Mouse (Mus musculus) urinary bladder, postnatal 4 days (tissue): Measurements from ENCODE around the gene Pi4kb.
"Not testable (repeated sequence)": the region's sequence is repeated elsewhere in the genome, so short reads cannot be mapped to it uniquely, and the experiment has no call there.

Source experiments
- DNase-seq, 2 experiments: peaks; one replicate each; pipeline ENCODE4 v3.0.0; 2021 to 2022; ENCODE audit warnings: low spot score in 2 of 2

Gene Pi4kb

GRCm38 (mm10) chr3:94974528-94975422, at the start of gene Pi4kb:
Pi4kb (plus strand) TSS chr3:94974731.
- DNase-seq, result peak; percentile 76 to 79

- DNase-seq, result not testable (repeated sequence)
Observed at GRCm38 (mm10) chr3:94926301-94926736, 48.2 kb upstream of the Pi4kb start.

- not testable (repeated sequence) for DNase-seq
Observed at GRCm38 (mm10) chr3:94928979-94929378, 45.6 kb upstream of the Pi4kb start.

DNA sequence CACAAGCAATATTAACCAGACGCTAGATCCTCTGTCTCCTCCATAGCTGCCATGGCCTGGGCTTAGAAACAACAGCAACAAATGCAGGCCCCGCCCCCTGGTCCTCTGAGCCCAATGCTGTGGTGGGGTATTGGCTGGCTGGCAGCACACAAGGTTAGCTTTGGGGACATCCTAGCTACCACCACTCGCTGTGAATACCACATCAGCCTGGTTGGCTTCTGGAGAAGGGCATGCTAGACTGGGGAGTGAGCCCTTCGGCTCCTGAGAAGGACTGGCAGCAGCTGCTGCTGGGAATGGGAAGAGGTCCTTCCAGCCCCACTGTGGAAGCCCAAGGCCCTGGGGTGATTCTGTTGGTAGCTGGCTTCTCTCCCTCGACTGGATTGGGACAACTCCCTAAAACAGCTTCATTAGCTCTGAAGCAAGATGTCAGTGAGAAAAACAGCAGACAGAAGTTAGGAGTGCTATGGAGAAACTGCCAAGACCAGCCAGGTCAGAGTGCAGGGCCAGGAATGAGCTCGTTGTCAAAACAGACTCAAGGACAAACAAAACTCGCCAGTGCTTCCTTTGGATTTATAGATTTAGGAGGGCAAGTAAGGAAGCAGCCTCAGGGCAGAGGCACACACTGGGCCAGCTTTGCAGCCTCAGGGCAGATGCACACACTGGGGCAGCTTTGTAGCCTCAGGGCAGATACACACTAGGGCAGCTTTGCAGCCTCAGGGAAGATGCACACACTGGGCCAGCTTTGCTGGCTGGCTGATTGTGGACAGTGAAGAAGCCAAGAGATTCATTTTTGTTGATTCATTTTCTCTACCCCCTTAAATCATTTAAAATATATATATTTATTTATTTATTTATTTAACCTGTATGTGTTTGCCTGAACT, 43.9 kb upstream of the Pi4kb start:
- peak in 1 of 2 experiments; percentile 44 for DNase-seq

- not testable (repeated sequence) for DNase-seq
Observed at GRCm38 (mm10) chr3:94931427-94932082, 43.0 kb upstream of the Pi4kb start.

DNA sequence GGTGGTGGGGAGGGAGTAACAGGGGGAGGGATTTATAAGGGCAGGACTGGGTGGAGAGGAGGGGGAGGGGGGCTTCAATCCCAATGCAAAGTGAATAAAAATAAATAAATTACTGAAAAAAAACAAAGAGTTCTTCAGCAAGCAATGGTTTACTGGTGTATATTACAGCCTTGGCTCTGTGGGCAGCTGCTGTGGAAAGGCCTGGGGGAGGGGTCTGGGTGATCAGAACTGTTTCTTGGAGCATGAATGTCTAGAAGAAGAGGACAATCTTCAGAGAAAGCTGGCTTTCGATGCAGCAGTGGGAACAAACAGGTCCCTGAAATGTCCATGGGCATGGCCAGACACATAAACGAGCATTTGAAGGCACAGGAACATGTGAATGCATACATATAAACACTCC, 42.3 kb upstream of the Pi4kb start:
- not testable (repeated sequence) for DNase-seq

GRCm38 (mm10) chr3:94932809-94933564, 41.5 kb upstream of the Pi4kb start, which contains the start of gene Selenbp1:
Selenbp1 (plus strand) TSS chr3:94933056.
- peak; percentile 85 to 86 for DNase-seq

DNA sequence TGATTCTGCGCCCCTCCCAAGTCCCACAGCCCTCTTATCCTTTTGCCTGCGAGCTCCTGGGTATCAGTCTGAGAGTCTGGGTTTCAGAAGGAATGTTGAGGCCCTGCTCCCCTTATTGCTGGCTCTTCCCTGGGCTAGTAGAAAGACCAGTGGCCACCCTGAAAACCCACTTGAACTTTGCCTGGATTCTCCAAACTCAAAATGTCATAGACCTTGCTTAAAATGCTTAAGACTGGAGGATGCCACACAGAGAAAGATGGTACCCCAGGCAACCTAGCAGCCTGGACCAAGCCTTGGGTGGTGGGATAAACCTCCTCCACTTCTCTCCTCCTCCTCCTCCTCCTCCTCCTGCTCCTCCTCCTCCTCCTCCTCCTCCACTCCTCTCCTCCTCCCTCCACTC, 40.9 kb upstream of the Pi4kb start:
- not testable (repeated sequence) for DNase-seq

DNA sequence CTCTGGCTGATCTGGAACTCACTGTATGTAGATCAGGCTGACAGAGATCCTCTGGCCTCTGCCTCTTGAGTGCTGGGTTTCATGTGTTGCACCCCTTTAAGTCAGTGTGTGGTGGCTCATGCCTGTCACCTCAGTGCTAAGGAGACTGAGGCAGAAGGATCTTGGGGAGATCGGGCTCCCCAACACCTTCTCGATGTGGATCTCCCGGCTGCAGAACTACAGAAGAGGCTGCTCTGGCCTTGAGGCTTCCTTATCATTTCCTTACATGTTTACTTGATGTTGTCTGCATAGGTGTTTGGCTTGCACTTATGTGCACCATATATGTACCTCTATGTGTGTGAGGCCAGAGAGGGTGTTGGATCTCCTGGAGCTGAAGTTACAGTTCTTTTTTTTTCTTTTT, 40.0 kb upstream of the Pi4kb start:
- DNase-seq, result not testable (repeated sequence)

DNA sequence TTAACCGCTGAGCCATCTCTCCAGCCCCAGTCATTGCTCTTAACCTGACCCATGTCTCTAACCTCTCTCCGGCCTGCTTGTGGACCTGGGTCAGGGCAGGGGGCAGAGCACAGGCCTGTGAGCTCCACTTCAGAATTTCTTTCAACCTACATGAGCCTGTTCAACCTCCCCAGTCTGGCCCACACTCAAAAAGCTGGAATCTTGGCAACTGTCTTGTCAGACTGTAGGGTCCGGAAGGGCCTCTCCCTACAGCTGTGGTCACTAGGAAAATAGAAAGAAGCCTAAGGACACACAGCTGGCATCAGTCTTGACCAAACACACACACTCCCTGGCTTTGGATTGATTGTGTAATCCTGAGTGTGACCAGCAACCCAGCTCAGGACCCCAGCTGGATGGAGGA, 39.2 kb upstream of the Pi4kb start:
- peak; percentile 71 to 73 for DNase-seq

DNA sequence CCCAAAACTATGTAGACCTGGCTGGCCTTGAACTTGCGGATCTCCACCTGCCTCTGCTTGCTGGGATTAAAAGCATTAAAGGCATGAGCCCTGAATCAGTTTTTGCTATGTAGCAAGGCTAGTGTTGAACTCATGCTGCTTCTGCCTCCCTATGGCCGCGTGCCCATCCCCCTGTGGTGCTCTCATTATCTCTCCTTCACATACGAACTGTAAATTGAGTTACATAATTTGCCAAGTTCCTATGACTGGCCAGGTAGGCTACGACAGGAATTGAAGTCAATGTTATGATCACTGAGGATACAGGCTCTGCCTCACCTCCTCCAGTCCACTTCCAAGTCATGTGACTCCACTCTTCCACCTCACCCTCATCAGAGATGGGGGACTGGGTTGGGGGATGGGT, 38.4 kb upstream of the Pi4kb start:
- DNase-seq, result not testable (repeated sequence)

DNA sequence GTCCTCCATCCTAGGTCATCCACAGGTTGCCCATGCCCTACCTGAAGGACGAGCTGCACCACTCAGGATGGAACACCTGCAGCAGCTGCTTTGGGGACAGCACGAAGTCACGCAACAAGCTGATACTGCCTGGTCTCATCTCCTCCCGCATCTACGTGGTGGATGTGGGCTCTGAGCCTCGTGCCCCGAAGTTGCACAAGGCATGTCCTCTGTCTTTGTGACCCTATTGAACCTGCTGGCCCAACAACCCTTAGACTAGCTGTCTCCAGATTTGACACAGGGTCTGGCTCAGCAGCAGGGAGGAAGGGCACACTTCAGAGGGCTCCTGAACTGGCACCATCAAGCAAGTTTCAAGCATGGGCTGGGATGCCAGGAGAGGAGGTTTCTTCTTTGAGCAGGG, 37.3 kb upstream of the Pi4kb start:
- DNase-seq, result not testable (repeated sequence)

DNA sequence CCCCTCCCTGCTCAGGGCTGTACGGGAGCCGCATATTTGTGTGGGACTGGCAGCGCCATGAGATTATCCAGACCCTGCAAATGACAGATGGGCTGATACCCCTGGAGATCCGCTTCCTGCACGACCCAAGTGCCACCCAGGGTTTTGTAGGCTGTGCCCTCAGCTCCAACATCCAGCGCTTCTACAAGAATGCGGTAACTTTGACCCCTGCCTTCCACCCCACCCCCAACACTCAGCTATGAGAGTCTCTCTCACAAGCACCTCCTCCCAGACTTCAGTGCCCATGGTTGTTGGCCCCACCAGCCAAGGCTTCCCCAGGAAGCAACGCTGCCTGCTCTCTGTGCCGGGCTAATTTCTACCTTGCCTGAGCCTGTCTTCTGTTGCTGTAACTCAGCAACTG, 34.5 kb upstream of the Pi4kb start:
- DNase-seq, result not testable (repeated sequence)

DNA sequence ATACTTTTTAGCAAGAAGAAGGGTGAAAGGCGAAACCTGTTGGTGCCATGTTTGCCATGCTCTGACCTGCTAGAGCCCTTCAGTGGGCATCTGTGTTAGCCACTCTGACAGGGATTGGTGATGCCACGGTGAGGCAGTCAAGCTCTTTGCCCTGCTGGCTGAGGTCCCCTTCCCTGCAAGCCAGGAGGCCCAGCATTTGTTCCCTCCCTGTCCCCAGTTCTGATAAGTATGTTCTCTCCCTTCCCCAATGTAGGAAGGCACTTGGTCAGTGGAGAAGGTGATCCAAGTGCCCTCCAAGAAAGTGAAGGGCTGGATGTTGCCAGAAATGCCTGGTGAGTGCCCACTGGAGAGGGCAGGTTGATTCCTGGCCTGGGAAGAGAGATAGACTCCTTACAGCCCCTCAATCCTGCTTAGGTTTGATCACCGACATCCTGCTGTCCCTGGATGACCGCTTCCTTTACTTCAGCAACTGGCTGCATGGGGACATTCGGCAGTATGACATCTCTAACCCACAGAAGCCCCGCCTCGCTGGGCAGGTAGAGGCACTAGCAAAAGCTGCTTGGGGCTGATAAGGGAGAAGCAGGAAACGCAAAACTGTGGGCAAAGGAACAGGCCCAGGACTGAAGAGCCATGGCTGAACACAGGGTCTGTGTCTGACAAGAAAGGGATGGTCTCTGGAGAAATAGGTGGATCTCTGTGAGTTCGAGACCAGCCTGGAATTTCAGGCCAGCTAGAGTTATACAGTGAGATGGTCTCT, 32.1 kb upstream of the Pi4kb start:
- not testable (repeated sequence) for DNase-seq

DNA sequence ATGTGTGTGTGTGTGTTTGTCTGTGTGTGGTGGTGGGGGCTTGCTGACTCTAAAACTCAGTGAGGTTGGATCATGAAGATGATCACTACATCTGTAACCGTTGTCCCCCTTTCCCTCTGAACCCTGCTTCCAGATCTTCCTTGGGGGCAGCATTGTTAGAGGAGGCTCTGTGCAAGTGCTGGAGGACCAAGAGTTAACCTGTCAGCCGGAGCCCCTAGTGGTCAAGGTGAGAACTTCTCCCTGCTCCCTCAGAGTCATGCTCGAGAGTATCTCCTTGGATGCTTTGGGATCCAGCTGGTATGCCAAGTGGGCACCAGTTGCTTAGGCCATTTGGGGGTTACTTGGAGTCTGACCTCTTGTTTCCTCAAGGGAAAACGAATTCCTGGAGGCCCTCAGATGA, 30.8 kb upstream of the Pi4kb start:
- DNase-seq, result not testable (repeated sequence)

GRCm38 (mm10) chr3:94948066-94948614, 26.4 kb upstream of the Pi4kb start:
- no peak for DNase-seq

GRCm38 (mm10) chr3:94949645-94950044, 24.9 kb upstream of the Pi4kb start:
- no peak for DNase-seq

- DNase-seq, result no peak
Observed at GRCm38 (mm10) chr3:94952806-94953205, 21.7 kb upstream of the Pi4kb start.

DNA sequence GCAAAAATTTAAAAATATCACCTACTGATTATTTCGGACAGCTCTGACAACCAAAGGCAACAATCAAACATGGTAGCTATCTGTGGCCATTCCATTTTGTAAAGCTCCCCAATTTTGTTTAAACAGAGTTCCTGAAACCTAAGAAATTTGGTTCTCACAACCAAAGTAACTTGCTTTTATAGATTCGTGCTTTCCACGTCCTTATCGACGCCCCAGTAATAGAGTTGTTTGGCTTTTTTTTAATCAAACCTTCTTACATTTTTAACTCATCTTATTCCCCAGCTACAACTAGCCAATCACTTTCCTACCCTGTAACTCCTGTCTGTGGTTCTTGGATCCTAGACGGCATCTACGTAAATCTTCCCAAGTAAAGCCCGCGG, 21.2 kb upstream of the Pi4kb start:
- no peak for DNase-seq
